Mouse (Mus musculus) forebrain, embryonic 11.5 days (tissue): ENCODE measurements at regions not wholly inside any gene's neighbourhood (a gene's known extent, or its start where the extent isn't known, plus 50 kb on each side); places are given as distances from the start of the nearest gene placed in this dataset.

Experiments
- ATAC-seq: fragments of 200-750 bp; cut with Nextera tagmentation; replicated peaks from 2 replicates; pipeline ENCODE4 v1.8.0; 2017; ENCODE audit warnings: moderate TSS enrichment; ENCODE audit not compliant: low FRiP score
- DNase-seq: peaks from one replicate; pipeline ENCODE4 v3.0.0-alpha.2; 2017; ENCODE audit warnings: low spot score
- H3K27ac ChIP-seq: fragments of 300-500 bp; sonication (generic); 2 replicates; pipeline ENCODE4 v1.5.1; 2014; ENCODE audit warnings: low read depth, low read length
- H3K27me3 ChIP-seq: fragments of 300-500 bp; sonication (generic); 2 replicates; pipeline ENCODE4 v1.6.1; 2014; ENCODE audit warnings: mild to moderate bottlenecking, low read length, mixed read lengths; ENCODE audit not compliant: control insufficient read depth, insufficient read depth
- H3K36me3 ChIP-seq: fragments of 300-500 bp; sonication (generic); 2 replicates; pipeline ENCODE4 v1.6.1; 2014; ENCODE audit warnings: mild to moderate bottlenecking, low read length, moderate library complexity, mixed read lengths; ENCODE audit not compliant: control insufficient read depth, insufficient read depth
- H3K4me1 ChIP-seq: fragments of 300-500 bp; sonication (generic); replicated peaks from 2 replicates; pipeline ENCODE4 v1.6.1; 2014; ENCODE audit warnings: low read length, mixed read lengths; ENCODE audit not compliant: control insufficient read depth, insufficient read depth
- H3K4me2 ChIP-seq: fragments of 300-500 bp; sonication (generic); 2 replicates; pipeline ENCODE4 v1.6.1; 2014; ENCODE audit warnings: low read depth, mild to moderate bottlenecking, low read length, moderate library complexity, mixed read lengths; ENCODE audit not compliant: severe bottlenecking
- H3K4me3 ChIP-seq: fragments of 300-500 bp; sonication (generic); 2 replicates; pipeline ENCODE4 v1.5.1; 2014; ENCODE audit warnings: low read depth, low read length
- H3K9ac ChIP-seq: fragments of 300-500 bp; sonication (generic); 2 replicates; pipeline ENCODE4 v1.6.1; 2014; ENCODE audit warnings: low read length
- H3K9me3 ChIP-seq: fragments of 300-500 bp; sonication (generic); 2 replicates; pipeline ENCODE4 v1.6.1; 2016; ENCODE audit warnings: low read length, mixed read lengths; ENCODE audit not compliant: control insufficient read depth
- WGBS: fragments of 180-500 bp; shearing (Covaris S2); extraction: QIAGEN DNeasy Blood & Tissue Kit; methylation state at CpG from one replicate; pipeline ENCODE4 v1.1.7; 2014; 5-methylcytosine and 5-hydroxymethylcytosine counted together

- no peak overlapping the region for H3K4me2 ChIP-seq
- no peak overlapping the region for H3K27ac ChIP-seq
- DNase-seq (no peak), ATAC-seq (no peak)
- no peaks in the 10 kb centered on the region for H3K36me3 ChIP-seq
- no peak overlapping the region for H3K9ac ChIP-seq
- WGBS: 89% methylated on average over 12 of the region's 12 CpGs
- no peaks in the 10 kb centered on the region for H3K4me1 ChIP-seq
- no peaks in the 10 kb centered on the region for H3K9me3 ChIP-seq
- no peaks in the 10 kb centered on the region for H3K27me3 ChIP-seq
- H3K4me3 ChIP-seq: no peak overlapping the region
These were observed 190.2 kb upstream of the Dynlrb2 start for GRCm38 (mm10) chr8:116314429-116315092.

- Histone ChIP-seq H3K4me1 (no peaks in the 10 kb centered on the region), H3K4me3 (no peak overlapping the region), H3K36me3 (no peaks in the 10 kb centered on the region), H3K9ac (no peak overlapping the region), H3K4me2 (no peak overlapping the region), H3K27ac (no peak overlapping the region), H3K9me3 (no peaks in the 10 kb centered on the region), H3K27me3 (no peaks in the 10 kb centered on the region)
- 91% methylated on average over 7 of the region's 7 CpGs for WGBS
- ATAC-seq (no peak), DNase-seq (no peak)
These were observed 205.9 kb upstream of the Dynlrb2 start for GRCm38 (mm10) chr8:116298891-116299290.

- Histone ChIP-seq H3K27ac (no peak overlapping the region), H3K9me3 (no peaks in the 10 kb centered on the region), H3K4me1 (no peaks in the 10 kb centered on the region), H3K9ac (no peak overlapping the region), H3K4me2 (no peak overlapping the region), H3K36me3 (no peaks in the 10 kb centered on the region), H3K27me3 (no peaks in the 10 kb centered on the region), H3K4me3 (no peak overlapping the region)
- 83% methylated on average over 6 of the region's 6 CpGs for WGBS
- no peak for DNase-seq
- ATAC-seq: no peak
These were observed 214.0 kb upstream of the Dynlrb2 start for GRCm38 (mm10) chr8:116290671-116291245.

GRCm38 (mm10) chr8:116289237-116289636 is 215.5 kb upstream of the Dynlrb2 start:
- H3K4me1 ChIP-seq: no peaks in the 10 kb centered on the region
- ATAC-seq (no peak), DNase-seq (no peak)
- H3K9me3 ChIP-seq: no peaks in the 10 kb centered on the region
- H3K27ac ChIP-seq: no peak overlapping the region
- H3K9ac ChIP-seq: no peak overlapping the region
- 77% methylated on average over 2 of the region's 2 CpGs for WGBS
- no peaks in the 10 kb centered on the region for H3K36me3 ChIP-seq
- H3K4me2 ChIP-seq: no peak overlapping the region
- H3K27me3 ChIP-seq: no peaks in the 10 kb centered on the region
- no peak overlapping the region for H3K4me3 ChIP-seq

- H3K36me3 ChIP-seq: no peaks in the 10 kb centered on the region
- no peaks in the 10 kb centered on the region for H3K27me3 ChIP-seq
- WGBS: 85% methylated on average over 1 of the region's 3 CpGs
- H3K9ac ChIP-seq: no peak overlapping the region
- no peaks in the 10 kb centered on the region for H3K4me1 ChIP-seq
- no peaks in the 10 kb centered on the region for H3K9me3 ChIP-seq
- DNase-seq: no peak
- no peak overlapping the region for H3K27ac ChIP-seq
- no peak for ATAC-seq
- H3K4me3 ChIP-seq: no peak overlapping the region
- H3K4me2 ChIP-seq: no peak overlapping the region
These were observed 220.8 kb upstream of the Dynlrb2 start for GRCm38 (mm10) chr8:116283990-116284389.

- no peak overlapping the region for H3K4me2 ChIP-seq
- H3K27me3 ChIP-seq: no peaks in the 10 kb centered on the region
- no peak overlapping the region for H3K4me3 ChIP-seq
- no peak overlapping the region for H3K27ac ChIP-seq
- DNase-seq (no peak), ATAC-seq (no peak)
- no peaks in the 10 kb centered on the region for H3K36me3 ChIP-seq
- no peak overlapping the region for H3K9ac ChIP-seq
- H3K4me1 ChIP-seq: no peaks in the 10 kb centered on the region
- no peaks in the 10 kb centered on the region for H3K9me3 ChIP-seq
- WGBS: 94% methylated on average over 5 of the region's 5 CpGs
These were observed 222.4 kb upstream of the Dynlrb2 start for GRCm38 (mm10) chr8:116282341-116282740.

- no peak overlapping the region for H3K27ac ChIP-seq
- H3K4me2 ChIP-seq: no peak overlapping the region
- no peaks in the 10 kb centered on the region for H3K9me3 ChIP-seq
- no peak for ATAC-seq
- H3K27me3 ChIP-seq: no peaks in the 10 kb centered on the region; the same call in 1 of the 2 replicates
- no peak overlapping the region for H3K4me3 ChIP-seq
- no peak for DNase-seq
- no peak overlapping the region for H3K9ac ChIP-seq
- H3K4me1 ChIP-seq: no peaks in the 10 kb centered on the region
- 88% methylated on average over 4 of the region's 4 CpGs for WGBS
- H3K36me3 ChIP-seq: no peaks in the 10 kb centered on the region
These were observed 229.8 kb upstream of the Dynlrb2 start for GRCm38 (mm10) chr8:116275014-116275413.

GRCm38 (mm10) chr8:116271238-116271637 is 233.5 kb upstream of the Dynlrb2 start:
- DNase-seq (no peak), ATAC-seq (no peak)
- no peaks in the 10 kb centered on the region; the same call in 1 of the 2 replicates for H3K27me3 ChIP-seq
- no peaks in the 10 kb centered on the region for H3K4me1 ChIP-seq
- H3K4me3 ChIP-seq: no peak overlapping the region
- H3K9ac ChIP-seq: no peak overlapping the region
- no peak overlapping the region for H3K27ac ChIP-seq
- no peak overlapping the region for H3K4me2 ChIP-seq
- no peaks in the 10 kb centered on the region for H3K36me3 ChIP-seq
- H3K9me3 ChIP-seq: no peaks in the 10 kb centered on the region
- WGBS: 93% methylated on average over 6 of the region's 6 CpGs

- no peaks in the 10 kb centered on the region for H3K36me3 ChIP-seq
- H3K4me2 ChIP-seq: no peak overlapping the region
- H3K27ac ChIP-seq: no peak overlapping the region
- ATAC-seq (no peak), DNase-seq (no peak)
- no peaks in the 10 kb centered on the region; the same call in 1 of the 2 replicates for H3K27me3 ChIP-seq
- H3K4me1 ChIP-seq: no peaks in the 10 kb centered on the region
- H3K9ac ChIP-seq: no peak overlapping the region
- H3K4me3 ChIP-seq: no peak overlapping the region
- H3K9me3 ChIP-seq: no peaks in the 10 kb centered on the region
These were observed 235.4 kb upstream of the Dynlrb2 start for GRCm38 (mm10) chr8:116269393-116269792.
